Mouse (Mus musculus) CH12.LX (cell line): ENCODE results near the gene Dynlt1f. TPM values are rescaled to one million over a fixed set of nuclear protein-coding genes. Genes with fewer than 3 reads are reported as not detected.
A peak's percentile ranks its signal among the peaks of the same experiment; 100 is the strongest.
"Not testable (repeated sequence)": the region's sequence is repeated elsewhere in the genome, so short reads cannot be mapped to it uniquely, and the experiment has no call there.

Experiments
- DNase-seq: peaks from one replicate; pipeline ENCODE4 v3.0.0-alpha.2; 2013; ENCODE audit errors: extremely low read depth
- H3K27ac ChIP-seq: 2 replicates; pipeline ENCODE4 v1.5.1; 2012; ENCODE audit warnings: low read depth, mild to moderate bottlenecking, control low read depth, moderate library complexity; ENCODE audit not compliant: insufficient read depth
- H3K27me3 ChIP-seq: replicated peaks from 2 replicates; pipeline ENCODE3; 2012; ENCODE audit warnings: inconsistent platforms
- H3K36me3 ChIP-seq, 2 experiments: replicated peaks in 1 of 2; 2 replicates each; pipeline versions ENCODE3 to v1.6.1; 2012; ENCODE audit warnings: inconsistent platforms in 1 of 2, low read length in 1 of 2, mild to moderate bottlenecking in 1 of 2, mixed read lengths in 1 of 2, moderate library complexity in 1 of 2; ENCODE audit not compliant: control insufficient read depth in 1 of 2, insufficient read depth in 1 of 2
- H3K4me1 ChIP-seq, 2 experiments: 2 replicates each; pipeline ENCODE4 v1.6.1; 2012; ENCODE audit warnings: inconsistent platforms in 1 of 2, moderate library complexity in 1 of 2; ENCODE audit not compliant: insufficient read depth in 2 of 2, control insufficient read depth in 1 of 2
- H3K4me2 ChIP-seq: 2 replicates; pipeline ENCODE4 v1.6.1; 2012; ENCODE audit warnings: low read depth, mild to moderate bottlenecking, control low read depth; ENCODE audit not compliant: poor library complexity, insufficient read depth, severe bottlenecking
- H3K4me3 ChIP-seq, 3 experiments: fragments of 150-350 bp in 1 of 3; sonication (generic) in 1 of 3; replicated peaks in 1 of 3; 2 replicates each; pipeline versions ENCODE3 to v1.5.1; 2011 to 2012; ENCODE audit warnings: low read depth in 2 of 3, low read length in 2 of 3, mild to moderate bottlenecking in 2 of 3, moderate library complexity in 2 of 3, control low read depth in 1 of 3, improper control_type of control experiment in 1 of 3, inconsistent platforms in 1 of 3, mixed read lengths in 1 of 3; ENCODE audit not compliant: poor library complexity in 1 of 3
- H3K79me2 ChIP-seq: replicated peaks from 2 replicates; pipeline ENCODE4 v1.6.1; 2012; ENCODE audit warnings: mild to moderate bottlenecking, moderate library complexity; ENCODE audit not compliant: control insufficient read depth, poor library complexity, insufficient read depth, severe bottlenecking; ENCODE audit errors: extremely low read depth
- H3K9ac ChIP-seq: 2 replicates; pipeline ENCODE4 v1.6.1; 2012; ENCODE audit warnings: low read depth, mild to moderate bottlenecking, control low read depth, moderate library complexity; ENCODE audit not compliant: insufficient read depth
- H3K9me3 ChIP-seq: replicated peaks from 2 replicates; pipeline ENCODE3; 2012; ENCODE audit warnings: low read length, inconsistent platforms, mixed read lengths
- BHLHE40 ChIP-seq: IDR thresholded peaks from 2 replicates; pipeline ENCODE4 v1.6.1; 2011; ENCODE audit warnings: mild to moderate bottlenecking, low read depth, low read length, improper control_type of control experiment
- ETS1 ChIP-seq: conservative IDR thresholded peaks from 2 replicates; pipeline ENCODE4 v1.6.1; 2012; ENCODE audit warnings: low read depth, mild to moderate bottlenecking, inconsistent platforms, low read length, improper control_type of control experiment, moderate library complexity
- MXI1 ChIP-seq: IDR thresholded peaks from 2 replicates; pipeline ENCODE4 v1.6.1; 2011; ENCODE audit warnings: mild to moderate bottlenecking, low read depth, low read length, improper control_type of control experiment
- NELFE ChIP-seq: IDR thresholded peaks from 2 replicates; pipeline ENCODE4 v1.6.1; 2011; ENCODE audit warnings: low read depth, low read length, improper control_type of control experiment
- NRF1 ChIP-seq: IDR thresholded peaks from 2 replicates; pipeline ENCODE4 v1.6.1; 2014; ENCODE audit warnings: low read depth, mild to moderate bottlenecking, inconsistent platforms, low read length, improper control_type of control experiment, moderate library complexity
- POLR2A ChIP-seq: IDR thresholded peaks from 2 replicates; pipeline ENCODE4 v1.6.1; 2011; ENCODE audit warnings: low read depth, mild to moderate bottlenecking, improper control_type of control experiment, low read length
- SIN3A ChIP-seq: IDR thresholded peaks from 2 replicates; pipeline ENCODE4 v1.6.1; 2012; ENCODE audit warnings: low read length, improper control_type of control experiment, inconsistent platforms
- TBP ChIP-seq: conservative IDR thresholded peaks from 2 replicates; pipeline ENCODE4 v1.6.1; 2011; ENCODE audit warnings: low read depth, low read length, improper control_type of control experiment
- TCF12 ChIP-seq: IDR thresholded peaks from 2 replicates; pipeline ENCODE4 v1.6.1; 2014; ENCODE audit warnings: low read depth, mild to moderate bottlenecking, inconsistent platforms, low read length, improper control_type of control experiment
- ZNF384 ChIP-seq: IDR thresholded peaks from 2 replicates; pipeline ENCODE4 v1.6.1; 2012; ENCODE audit warnings: low read depth, low read length, improper control_type of control experiment, inconsistent platforms
- dilution Hi-C: fragments of 300-500 bp; cut with MboI; formaldehyde crosslinking; loops from 2 replicates; pipeline ENCODE4 v1.14.3; 2020; ENCODE audit warnings: low sequenced_read_pairs; ENCODE audit not compliant: extremely low pct_unique_long_range_greater_than_20kb, extremely low pct_ligation_motif_present
- in situ Hi-C: fragments of 300-500 bp; cut with MboI; formaldehyde crosslinking; loops from 3 replicates; pipeline ENCODE4 v1.14.3; 2019; ENCODE audit warnings: low sequenced_read_pairs, low pct_ligation_motif_present, low pct_unique_long_range_greater_than_20kb, mixed read lengths
- polyA plus RNA-seq: library from polyadenylated mRNA; unstranded; fragments of >175 nt; gene quantifications from 2 replicates; pipeline ENCODE4 v1.2.1, GENCODE M21; 2012; ENCODE audit warnings: low read depth; ENCODE audit not compliant: insufficient read length
- total RNA-seq, 2 experiments: library from RNA; depleted of rRNA; stranded (reverse); fragments of 300-350 nt in 1 of 2; fragments of >200 nt in 1 of 2; gene quantifications; 2 replicates each; pipeline ENCODE4 v1.2.3; 2012 to 2014

Dynlt1f gene
- total and polyA plus RNA-seq, 3 experiments = 165 to 352 (median 215) TPM

DNA sequence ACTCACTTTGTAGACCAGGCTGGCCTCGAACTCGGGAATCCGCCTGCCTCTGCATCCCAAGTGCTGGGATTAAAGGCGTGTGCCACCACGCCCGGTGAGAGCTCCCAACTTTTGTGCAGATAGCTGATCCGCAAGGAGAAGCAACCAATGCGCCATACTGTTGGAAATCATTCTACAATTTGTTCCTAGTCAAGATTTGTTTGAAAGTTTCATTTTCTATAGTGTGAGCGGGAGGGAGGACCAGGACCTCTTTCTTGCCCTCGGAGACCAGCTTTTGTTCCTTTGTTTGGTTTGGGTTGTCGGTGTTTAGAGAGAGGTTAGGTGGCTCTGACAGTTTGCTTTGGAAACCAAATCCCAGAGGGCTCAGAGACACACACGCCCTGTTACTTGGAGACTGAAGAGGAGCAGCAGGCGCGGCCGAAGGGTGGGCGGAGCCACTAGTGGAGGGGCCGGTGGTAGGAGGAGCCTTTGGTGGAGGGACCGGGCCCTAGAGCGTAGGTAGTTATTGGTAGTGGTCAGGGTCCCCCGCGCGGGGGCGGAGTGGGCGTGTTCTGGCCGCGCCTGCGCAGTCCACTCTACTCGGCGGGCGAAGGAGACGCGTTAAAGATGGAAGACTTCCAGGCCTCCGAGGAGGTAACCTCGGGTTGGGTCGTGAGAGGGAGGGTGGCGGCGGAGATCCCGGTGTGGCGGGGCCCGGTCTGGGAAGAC lies 54.3 kb downstream of the Dynlt1f start, which contains the start of gene Dynlt1c:
Gene Dynlt1c (plus strand): TSS at position 468 of the 708 bp plus-strand sequence.
- in situ Hi-C loops, dilution Hi-C loops, H3K9ac ChIP-seq, H3K9me3 ChIP-seq, H3K79me2 ChIP-seq, H3K4me1 ChIP-seq, H3K36me3 ChIP-seq, H3K27me3 ChIP-seq: not testable (repeated sequence)
- DNase-seq = peak; percentile 93
- Histone ChIP-seq H3K27ac (peak within 1 kb of the TSS; percentile 87), H3K4me2 (peak within 1 kb of the TSS; percentile 82; the same call in 1 of the 2 replicates), H3K4me3 (peak within 1 kb of the TSS; percentile 25 to 59 (median 34))
- TF ChIP-seq MXI1 (0 out of 2 replicates have a peak, but pooled peaks have one; percentile 35), TCF12 (peak; percentile 50), NRF1 (peak; percentile 73), POLR2A (peak; percentile 54), NELFE (peak; percentile 34; the same call in 1 of the 2 replicates), SIN3A (peak; percentile 24; the same call in 1 of the 2 replicates)

DNA sequence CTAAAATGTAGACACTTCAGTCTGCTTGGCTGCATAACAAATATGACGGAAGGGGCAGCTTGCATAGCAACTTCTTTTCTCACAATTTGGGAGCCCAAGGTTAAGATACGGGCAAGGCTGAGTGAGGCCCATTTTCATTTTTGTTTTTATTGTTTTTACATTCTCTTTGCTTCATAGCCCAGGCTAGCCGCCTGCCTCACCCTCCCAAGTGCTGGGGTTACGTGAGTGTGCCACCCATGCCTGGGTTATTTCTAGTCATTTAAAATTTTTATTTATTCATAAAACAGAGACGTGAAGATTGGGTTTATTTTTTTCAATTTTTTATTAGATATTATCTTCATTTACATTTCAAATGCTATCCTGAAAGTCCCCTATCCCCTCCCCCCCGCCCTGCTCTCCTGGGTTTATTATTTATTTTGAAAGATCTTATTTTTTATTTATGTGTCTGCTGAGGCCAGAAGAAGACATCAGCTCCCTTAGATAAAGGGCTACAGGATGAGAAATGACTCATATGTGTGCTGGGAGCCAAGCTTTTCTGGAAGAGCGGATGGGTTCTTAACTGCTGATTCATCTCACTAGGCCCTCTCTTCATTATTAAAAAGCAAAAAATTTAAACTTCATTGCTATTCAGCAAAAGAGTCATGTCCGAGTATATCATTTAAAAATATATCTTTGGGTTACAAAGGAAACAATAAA lies 55.3 kb downstream of the Dynlt1f start:
- H3K4me3 ChIP-seq, H3K9ac ChIP-seq, H3K79me2 ChIP-seq, dilution Hi-C loops, H3K27me3 ChIP-seq, H3K4me1 ChIP-seq, H3K27ac ChIP-seq, DNase-seq, H3K9me3 ChIP-seq, H3K36me3 ChIP-seq, in situ Hi-C loops: not testable (repeated sequence)
- peak overlapping the region; percentile 29; the same call in 1 of the 2 replicates for H3K4me2 ChIP-seq

DNA sequence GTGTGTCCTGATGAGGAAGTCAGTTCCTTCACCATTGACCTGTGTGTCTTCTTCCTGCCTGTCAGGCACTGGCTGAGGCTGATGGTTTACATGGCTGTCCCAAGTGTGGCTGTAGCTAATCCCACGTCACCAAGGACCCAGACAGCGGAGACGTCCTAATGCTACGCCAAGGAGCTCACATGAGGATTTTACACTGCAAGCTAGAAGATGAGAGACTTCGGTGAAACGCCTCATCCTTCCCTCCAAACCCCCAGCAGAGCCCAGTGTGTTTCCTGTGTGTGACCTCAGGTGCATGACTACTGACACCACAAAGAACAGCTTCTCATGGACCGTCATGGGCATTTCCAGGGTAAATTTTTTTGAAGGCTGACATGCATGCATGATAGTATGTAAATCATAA lies 57.3 kb downstream of the Dynlt1f start:
- H3K27me3 ChIP-seq, dilution Hi-C loops, H3K36me3 ChIP-seq, H3K9me3 ChIP-seq, in situ Hi-C loops: not testable (repeated sequence)
- peak overlapping the region; percentile 93 for H3K27ac ChIP-seq
- peak; percentile 67 for TF ChIP-seq BHLHE40
- TF ChIP-seq TBP = 0 out of 2 replicates have a peak, but pooled peaks have one; percentile 20
- TF ChIP-seq ZNF384 = peak; percentile 67
- peak; percentile 37; the same call in 1 of the 2 replicates for TF ChIP-seq ETS1
- peak; percentile 37; the same call in 1 of the 2 replicates for TF ChIP-seq POLR2A
- peak; percentile 43; the same call in 1 of the 2 replicates for TF ChIP-seq TCF12
- TF ChIP-seq, all 38 proteins: peak for 6; not testable (repeated sequence) for 32
- H3K4me1 ChIP-seq, H3K9ac ChIP-seq: not testable (repeated sequence)
- Histone ChIP-seq H3K4me3 (peak overlapping the region; percentile 28 to 66 (median 34)), H3K4me2 (peak overlapping the region; percentile 36; the same call in 1 of the 2 replicates), H3K79me2 (peaks cover 13% of the 10 kb centered on the region)
- DNase-seq = peak; percentile 49

Other genes starting within 250 kb of the Dynlt1f start
- gene Dynlt1b, start 225.8 kb downstream of the Dynlt1f start, total RNA-seq (2012; rRNA removed) = 338 and 389 TPM in 2 replicates
- 542 and 607 TPM in 2 replicates for gene Dynlt1b, start 225.8 kb downstream of the Dynlt1f start, total RNA-seq (2014; rRNA removed)
- 287 and 371 TPM in 2 replicates for gene Dynlt1b, start 225.8 kb downstream of the Dynlt1f start, polyA plus RNA-seq
- 11.2 and 16.5 TPM in 2 replicates for gene Dynlt1c, start 54.2 kb downstream of the Dynlt1f start, total RNA-seq (2012; rRNA removed)
- 11.2 and 14.7 TPM in 2 replicates for gene Dynlt1c, start 54.2 kb downstream of the Dynlt1f start, total RNA-seq (2014; rRNA removed)
- gene Dynlt1c, start 54.2 kb downstream of the Dynlt1f start, polyA plus RNA-seq = 2.3 and 6.5 TPM in 2 replicates
- gene Sytl3, start 3.2 kb upstream of the Dynlt1f start, total RNA-seq (2012; rRNA removed) = 39.4 and 73.2 TPM in 2 replicates
- 27.5 and 27.6 TPM in 2 replicates for gene Sytl3, start 3.2 kb upstream of the Dynlt1f start, total RNA-seq (2014; rRNA removed)
- 59.3 and 72.3 TPM in 2 replicates for gene Sytl3, start 3.2 kb upstream of the Dynlt1f start, polyA plus RNA-seq
- 107 and 115 TPM in 2 replicates for gene Ezr, start 126.9 kb upstream of the Dynlt1f start, total RNA-seq (2012; rRNA removed)
- gene Ezr, start 126.9 kb upstream of the Dynlt1f start, total RNA-seq (2014; rRNA removed) = 123 and 139 TPM in 2 replicates
- gene Ezr, start 126.9 kb upstream of the Dynlt1f start, polyA plus RNA-seq = 207 and 290 TPM in 2 replicates